Mouse (Mus musculus): ENCODE results near the gene Ypel4.

GRCm38 (mm10) chr2:84688080-84688844, 45.6 kb upstream of the Ypel4 start:
- TF ChIP-seq USF1 (IDR thresholded peaks at IDR 0.05; ENCODE audit: low read depth), result no peak
- no peak for TF ChIP-seq CTCF (IDR thresholded peaks at IDR 0.05; ENCODE audit: control insufficient read depth, insufficient read depth, insufficient read length)
- TF ChIP-seq MYOG (IDR thresholded peaks at IDR 0.05; ENCODE audit: control insufficient read depth, extremely low read depth, insufficient read length), result no peak
